Mouse (Mus musculus) adrenal gland, postnatal 36 days (tissue): ENCODE measurements at regions not wholly inside any gene's neighbourhood (a gene's known extent, or its start where the extent isn't known, plus 50 kb on each side); places are given as distances from the start of the nearest gene placed in this dataset.

ENCODE experiments used
- DNase-seq, 2 experiments: peaks; one replicate each; pipeline ENCODE4 v3.0.0; 2021; ENCODE audit warnings: mixed read lengths in 1 of 2

DNA sequence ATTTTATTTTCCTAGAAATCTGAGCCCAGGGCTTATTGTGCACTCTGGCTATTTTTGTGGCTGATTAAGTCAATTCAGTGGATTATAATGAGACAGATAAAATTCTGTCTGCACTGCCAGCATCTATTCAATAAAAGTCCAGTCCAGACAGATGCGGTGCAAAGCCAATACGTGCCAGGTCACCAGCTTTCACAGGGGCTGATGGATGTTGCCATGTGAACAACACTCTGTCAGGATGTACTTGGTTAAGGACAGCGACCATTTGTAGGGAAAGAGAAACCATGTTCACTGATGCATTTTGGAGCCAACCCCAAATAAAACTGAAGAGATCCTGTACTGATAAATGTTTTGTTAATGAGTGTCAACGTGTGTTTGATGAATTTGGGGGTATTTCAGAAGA, 285.0 kb upstream of the Gnpda2 start:
- no peak for DNase-seq

DNA sequence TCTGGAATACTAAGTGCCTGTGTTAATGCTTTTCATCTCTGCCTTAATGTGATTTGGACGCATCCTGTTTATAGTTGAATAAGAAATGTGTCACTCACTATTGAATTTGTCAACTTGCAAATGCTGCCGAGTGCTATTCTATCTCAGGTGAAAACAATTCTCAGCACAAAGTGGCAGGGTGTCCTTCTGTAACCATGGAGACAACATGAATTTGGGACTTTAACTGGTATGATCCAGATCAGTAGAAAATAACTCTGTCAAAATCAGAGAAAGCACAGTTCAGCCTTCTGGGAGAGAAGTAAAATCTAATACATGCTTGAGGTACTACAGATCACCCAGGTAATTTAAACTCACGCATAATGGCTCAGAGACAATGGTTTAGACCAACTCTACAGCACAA, 270.9 kb upstream of the Gnpda2 start:
- DNase-seq, result no peak

DNA sequence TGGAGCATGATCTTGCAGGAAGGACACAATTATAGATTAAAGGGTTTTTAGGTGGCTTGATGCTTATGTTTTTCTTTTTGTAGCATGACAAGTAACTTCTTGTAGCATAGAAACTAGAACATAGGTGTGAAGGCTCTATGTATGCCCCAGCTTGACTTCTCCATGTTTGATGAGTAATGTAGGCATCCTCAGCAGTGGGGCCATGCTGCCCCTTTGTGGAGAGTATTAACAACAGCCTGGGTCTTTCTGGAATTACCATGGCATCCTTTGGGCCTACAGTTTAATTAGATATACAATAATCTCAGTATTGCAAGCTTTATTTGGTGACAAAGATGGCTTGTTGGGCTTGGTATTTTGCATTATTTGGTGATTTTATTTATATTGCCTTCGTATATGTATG, 252.7 kb upstream of the Gnpda2 start:
- DNase-seq, result peak; percentile 1 to 14

DNA sequence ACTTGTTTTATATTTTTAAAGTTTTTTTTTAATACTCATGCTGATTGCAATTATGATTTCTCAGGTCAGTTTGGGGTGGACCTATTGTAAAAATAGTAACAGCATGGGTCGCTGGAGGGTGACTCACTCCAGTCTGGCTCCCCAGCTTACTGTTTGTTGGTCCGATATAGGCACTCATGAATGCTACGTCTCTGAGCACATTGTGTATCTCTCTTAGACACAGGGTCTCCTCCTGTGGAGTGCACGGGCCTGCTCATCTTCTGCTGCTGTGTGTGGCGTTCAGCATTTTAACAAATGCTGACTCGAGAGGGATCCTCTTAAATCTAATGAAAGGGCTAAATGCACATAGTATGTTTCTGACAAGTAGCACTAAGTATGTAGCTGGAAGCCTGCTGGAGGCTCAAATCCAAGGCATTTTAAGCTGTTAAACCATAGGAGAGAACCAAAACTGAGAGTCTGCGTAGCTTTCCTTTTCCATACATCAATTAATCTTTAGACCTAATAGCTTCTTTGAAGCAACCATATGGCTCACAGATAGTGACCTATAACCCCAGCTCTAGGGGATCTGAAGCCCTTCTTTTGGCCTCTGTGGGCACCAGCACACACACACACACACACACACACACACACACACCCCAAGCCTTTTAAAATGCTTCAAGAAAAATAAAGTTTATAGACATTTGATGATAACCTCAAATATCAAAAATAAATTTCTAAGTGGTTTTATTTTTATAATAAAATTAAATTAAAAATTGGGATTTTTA, 246.0 kb upstream of the Gnpda2 start:
- DNase-seq, result no peak

DNA sequence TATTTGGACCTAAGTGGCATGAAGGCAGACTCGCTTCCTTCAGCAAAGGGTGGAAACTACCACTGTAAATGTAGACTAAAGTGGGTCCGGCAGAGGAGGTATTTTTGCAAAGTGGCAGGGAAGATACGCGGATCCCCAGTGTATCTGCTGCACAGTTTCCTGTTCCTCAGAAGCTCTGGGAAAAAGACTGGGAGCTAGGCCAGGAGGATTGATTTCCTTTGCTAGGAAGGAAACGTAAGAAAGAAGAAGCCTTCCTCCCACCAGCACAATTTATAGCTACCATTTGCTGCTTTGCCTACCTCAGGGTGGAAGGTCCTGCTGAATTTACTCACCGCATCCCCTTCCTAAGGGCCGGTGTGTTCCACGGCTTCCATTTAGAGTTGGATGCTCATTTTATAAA, 244.2 kb upstream of the Gnpda2 start:
- DNase-seq, result no peak

DNA sequence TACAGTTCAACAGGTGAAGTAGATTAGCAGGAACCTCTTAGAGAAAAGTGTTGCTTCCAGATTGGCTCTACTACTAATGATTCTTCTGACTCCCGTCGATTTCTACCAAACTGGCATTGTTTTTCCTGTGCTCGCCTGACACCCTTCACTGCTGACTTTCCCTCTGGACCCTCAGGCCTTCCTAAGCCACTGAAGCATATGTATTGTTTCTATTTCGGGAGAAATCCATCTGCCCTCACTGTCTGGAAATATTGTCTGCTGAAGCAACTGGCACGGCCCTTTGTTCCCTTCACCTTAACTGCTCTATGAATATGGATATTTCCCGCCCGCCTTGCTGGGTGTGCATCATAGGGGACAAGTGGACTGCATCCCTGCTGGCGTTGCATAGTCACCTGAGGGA, 243.0 kb upstream of the Gnpda2 start:
- DNase-seq, result no peak

DNA sequence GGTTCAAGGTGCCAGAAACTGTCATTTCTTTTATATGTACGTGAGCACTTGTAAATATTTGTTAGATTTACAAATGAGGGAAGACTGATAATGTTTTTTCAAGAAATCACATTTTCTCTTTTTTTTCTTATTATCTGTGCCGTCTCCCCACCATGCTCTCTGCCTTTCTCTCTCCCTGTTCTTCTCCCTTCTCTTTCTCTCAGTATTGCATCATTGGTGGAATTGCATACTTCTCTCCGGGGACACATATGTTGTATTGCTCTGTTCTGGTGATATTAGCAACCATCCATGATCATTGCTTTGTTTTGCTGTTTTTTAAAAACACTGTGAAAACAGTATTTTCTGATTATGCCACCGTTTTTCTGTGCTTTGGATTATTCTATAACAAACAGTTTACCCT, 225.6 kb upstream of the Gnpda2 start:
- no peak for DNase-seq

DNA sequence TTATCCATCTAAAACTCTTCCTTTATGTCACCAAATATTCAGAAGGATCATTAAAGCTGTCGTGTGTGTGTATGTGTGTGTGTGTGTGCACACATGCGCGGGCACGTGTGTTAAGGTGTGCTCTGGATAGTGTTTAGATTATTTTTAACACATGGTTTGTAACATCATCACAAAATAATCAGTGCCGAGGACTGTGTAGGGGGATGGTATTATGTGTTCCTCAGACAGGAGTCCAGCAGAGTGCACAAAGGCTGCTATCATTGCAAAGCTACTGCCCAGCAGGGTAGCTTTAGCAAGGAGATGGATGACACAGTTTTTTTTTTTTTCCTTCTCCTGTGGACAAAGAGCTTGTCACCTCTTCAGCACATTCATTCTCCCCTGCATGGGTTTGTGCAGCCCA, 224.9 kb upstream of the Gnpda2 start:
- DNase-seq, result no peak

DNA sequence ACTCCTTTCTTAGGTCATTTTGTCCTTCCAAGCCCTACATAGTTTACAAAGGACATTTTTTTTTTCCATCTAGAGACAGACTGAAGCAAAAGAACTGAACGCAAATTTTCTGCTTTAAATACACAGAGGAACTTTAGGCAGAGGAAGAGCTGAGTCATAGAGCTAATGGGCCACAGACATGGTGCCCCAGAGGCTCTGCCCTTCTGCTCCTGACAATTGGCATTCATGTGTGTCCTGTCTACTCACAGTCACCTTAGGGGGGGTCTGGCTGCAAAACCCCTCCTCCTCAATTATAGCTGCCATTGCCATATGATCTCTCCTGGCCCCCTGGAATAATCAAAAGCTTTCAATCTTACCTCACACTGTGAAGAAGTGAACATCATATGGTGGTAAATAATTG, 223.2 kb upstream of the Gnpda2 start:
- DNase-seq, result no peak

DNA sequence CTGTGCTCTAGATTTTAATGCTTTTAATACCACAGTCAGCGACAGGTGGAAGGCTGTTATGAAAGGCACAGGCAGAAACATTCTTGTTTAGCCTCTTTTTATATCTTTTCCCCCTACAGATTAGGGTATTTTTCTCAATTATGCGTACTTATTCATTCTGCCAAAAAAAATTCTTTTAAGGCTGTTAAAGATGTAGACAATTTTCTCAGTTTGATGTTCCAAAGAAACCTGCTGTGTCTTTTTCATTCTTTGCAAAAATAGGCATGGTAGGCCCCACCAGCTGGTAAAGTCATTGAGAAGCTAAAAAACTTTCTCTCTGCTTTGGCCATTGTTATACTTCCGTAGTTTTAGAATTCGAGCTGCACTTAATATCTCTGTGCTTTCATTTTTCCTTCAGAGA, 210.5 kb upstream of the Gnpda2 start:
- no peak for DNase-seq

DNA sequence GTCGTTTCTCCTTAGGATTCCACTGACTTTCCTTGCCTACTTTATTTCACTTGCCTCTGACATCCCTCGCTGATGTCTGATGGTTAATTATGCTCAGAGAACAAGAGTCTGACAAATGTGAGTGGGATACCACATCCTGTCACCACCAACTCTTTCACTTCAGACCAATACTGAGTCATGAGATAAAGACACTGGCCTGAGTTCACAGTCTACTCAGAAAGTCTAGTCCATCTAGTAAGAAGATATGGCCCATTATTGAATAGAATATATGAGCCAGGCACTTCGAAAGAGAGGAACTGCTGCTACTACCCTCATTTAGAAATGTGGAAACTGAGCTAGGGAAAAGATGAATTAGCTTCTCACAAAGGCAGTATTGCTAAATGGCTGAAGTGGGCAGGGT, 210.0 kb upstream of the Gnpda2 start:
- no peak for DNase-seq

DNA sequence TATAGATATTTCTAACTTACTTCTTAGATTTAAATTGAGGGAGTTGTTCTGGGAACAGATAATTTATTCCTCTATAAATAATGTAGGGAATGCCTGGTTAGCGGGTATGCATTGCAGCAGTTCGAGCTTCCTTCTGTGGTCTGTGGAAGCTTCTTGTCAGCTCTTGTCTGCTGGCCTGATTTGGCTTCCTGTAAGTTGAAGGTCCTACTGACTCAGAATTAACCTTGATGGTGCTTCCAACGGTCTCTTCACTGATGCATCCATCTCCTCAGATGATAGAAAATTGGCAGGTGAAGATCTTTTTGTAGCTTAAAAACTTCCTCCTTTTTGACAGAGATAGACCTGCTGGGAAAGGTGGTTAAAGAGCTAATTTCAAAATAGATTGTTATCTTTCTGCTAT, 203.2 kb upstream of the Gnpda2 start:
- peak; percentile 20 to 24 for DNase-seq

DNA sequence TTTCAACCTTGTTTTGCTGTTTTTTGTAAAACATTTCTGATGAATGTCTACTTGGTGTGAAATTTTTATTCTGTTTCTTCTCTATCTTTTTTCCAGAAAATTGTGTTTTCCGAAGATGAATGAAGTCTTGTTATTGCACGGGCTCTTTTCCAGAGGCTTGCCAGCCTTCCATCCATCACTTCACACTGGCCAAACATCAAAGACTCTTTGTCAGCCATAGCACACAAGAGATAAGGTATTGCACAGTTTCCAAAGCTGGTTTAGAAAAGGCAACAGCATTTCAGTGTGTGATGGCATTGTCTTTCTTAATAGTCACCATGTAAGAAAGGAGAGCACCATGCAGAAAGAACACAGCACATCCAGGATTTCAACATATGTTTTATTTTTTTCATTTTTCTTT, 202.5 kb upstream of the Gnpda2 start:
- DNase-seq, result peak; percentile 46 to 51

DNA sequence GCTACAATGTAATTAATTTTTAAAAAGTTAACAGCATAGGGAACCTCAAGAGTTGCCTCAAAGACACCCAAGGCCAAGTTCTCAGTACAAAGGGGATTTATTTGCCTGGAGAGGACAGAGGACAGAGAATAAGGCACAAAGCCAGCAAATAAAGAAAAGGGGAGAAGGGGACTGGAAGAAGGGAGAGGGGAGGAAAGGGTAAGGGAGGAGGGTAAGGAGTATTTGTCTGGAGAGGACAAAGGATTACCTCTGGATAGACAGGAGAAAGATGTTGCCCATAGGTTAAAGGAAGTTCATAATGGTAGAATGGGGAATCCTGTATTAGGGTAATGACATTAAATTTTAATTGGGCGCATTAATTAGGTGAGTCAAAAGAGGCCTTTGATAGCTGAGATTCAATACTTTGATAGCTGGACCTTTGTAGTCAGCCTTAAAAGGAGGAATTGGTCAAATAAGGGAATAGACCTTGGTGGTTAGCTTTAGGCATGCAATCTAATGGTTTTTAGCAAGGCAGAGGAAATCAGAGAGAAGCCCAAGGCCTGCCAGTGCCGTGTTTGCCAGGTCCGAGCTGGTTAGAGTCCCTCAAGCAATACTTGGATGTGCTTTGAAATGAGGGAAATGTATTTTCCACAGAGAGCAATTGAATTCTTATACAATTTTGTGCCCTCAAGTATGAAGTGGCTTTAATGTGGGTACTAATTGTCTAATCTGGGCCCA, 164.8 kb upstream of the Gnpda2 start:
- DNase-seq, result peak; percentile 29 to 67

DNA sequence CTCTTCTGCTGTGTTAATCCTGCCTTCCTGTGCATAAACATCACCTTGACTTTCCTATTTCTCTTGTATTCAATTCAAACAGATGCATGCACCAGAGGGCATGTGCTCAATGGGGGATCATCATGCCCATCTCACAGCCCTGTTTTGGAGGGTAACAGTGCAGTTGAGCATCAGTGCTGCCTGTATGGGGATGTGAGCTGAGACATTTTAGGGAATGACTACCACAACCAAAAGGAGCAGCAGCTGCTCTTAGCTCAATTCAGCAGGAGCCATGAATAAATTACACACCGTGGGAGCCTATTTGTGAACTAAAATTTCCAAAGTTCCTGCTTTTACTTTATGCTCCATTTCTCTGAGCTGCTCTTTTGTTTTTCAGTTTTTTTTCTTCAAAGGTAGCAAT, 164.2 kb upstream of the Gnpda2 start:
- no peak for DNase-seq

DNA sequence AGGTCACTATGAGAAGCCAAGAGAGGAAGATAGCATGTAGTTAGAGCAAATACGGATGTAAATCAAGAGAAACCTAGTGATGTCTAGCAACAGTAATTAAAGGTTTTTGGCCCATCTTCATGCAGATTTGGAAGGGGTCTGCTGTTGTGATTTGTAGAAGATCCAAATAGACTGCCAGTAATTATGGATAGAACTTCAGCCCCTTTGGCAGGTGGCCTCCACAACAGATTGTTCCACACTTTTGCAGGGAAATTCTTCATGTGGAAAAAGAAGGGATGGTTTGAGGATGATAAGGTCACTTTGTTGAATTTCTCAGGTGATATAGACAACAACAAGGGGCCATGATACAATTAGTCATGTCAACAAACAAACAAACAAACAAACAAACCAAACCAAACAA, 148.4 kb upstream of the Gnpda2 start:
- no peak for DNase-seq

DNA sequence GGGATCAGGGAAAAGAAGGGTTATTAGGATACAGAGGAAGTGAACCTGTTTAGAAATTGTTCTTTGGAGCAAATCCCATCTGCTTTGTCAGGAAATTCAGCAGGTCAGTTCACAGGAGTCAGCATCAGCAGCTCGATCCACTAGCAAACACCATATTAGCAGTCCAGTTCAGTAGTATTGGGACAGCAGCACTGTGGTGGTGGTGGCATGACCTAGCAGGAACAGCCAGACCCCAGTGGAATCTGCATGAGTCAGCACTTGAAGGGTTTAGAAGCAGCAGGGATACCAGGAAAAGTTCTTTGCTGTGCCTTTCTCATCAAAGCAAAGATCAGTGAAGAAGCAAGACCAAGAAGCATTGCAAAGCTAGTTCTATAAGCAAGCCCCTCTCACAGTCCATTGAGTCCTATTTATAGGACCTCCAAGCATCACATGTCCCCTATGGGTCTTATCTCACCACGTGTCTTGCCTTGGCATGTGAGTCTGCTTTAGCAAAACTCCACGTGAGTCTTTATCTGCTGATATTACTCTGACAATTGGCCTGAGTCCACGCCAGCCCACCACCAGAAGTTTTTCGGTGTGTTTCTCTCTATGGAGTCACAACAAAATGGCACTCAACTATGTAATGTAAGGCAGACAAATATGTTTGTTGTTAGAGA, 129.3 kb upstream of the Gnpda2 start:
- DNase-seq, result no peak

DNA sequence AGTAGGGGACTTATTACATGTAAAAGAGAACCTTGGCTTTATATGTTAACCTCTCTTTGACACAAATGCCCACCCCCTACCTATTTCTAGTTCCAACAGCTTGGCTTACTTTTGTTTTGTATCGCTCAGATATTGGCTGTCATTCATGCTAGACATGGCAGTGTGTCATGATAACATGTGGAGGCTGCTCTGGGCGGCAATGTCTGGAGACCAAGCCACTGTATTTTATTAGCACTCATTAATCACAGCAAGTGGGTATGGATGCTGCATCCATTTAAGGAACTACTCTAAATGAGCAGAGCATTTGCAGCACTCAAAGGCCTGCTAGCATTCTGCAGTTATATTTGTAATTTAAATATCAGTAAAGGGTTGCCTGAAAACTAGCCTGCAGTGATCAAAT, 123.9 kb upstream of the Gnpda2 start:
- no peak for DNase-seq

DNA sequence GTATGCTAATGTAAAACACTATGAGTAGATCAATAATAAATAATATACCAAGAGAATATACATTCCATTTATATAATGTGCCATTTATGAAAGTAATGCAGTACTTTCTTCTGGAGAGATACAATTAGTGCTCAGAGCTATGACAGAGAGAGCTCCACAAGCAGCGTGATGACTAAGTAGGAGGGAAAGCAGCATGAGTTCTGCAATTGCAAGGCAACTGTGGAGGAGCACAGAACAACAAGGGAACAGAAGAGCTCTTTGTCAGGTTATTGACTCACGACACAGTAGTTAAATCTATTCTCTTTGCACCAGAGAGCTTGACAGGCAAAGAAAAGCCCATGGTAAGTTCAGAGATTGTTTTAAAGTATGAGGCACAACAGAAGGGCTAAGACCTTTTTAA, 115.0 kb upstream of the Gnpda2 start:
- no peak for DNase-seq

DNA sequence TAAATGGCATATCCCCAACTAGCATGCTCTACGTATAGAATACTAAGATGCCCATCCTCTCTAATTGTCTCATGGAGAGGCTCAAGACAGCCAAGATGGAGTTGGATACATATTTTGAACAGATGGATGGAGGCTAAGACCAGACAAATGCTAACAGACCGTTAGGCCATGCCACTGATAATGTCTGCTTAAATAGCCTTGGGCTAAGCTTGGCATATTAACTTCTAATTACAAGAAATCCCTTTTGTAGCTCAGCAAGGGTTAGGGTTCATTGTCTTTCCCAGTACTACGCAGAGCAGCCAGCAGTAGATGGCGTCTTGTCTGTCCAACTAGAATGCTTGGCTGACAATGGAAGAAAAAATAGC, 113.0 kb upstream of the Gnpda2 start:
- no peak for DNase-seq

DNA sequence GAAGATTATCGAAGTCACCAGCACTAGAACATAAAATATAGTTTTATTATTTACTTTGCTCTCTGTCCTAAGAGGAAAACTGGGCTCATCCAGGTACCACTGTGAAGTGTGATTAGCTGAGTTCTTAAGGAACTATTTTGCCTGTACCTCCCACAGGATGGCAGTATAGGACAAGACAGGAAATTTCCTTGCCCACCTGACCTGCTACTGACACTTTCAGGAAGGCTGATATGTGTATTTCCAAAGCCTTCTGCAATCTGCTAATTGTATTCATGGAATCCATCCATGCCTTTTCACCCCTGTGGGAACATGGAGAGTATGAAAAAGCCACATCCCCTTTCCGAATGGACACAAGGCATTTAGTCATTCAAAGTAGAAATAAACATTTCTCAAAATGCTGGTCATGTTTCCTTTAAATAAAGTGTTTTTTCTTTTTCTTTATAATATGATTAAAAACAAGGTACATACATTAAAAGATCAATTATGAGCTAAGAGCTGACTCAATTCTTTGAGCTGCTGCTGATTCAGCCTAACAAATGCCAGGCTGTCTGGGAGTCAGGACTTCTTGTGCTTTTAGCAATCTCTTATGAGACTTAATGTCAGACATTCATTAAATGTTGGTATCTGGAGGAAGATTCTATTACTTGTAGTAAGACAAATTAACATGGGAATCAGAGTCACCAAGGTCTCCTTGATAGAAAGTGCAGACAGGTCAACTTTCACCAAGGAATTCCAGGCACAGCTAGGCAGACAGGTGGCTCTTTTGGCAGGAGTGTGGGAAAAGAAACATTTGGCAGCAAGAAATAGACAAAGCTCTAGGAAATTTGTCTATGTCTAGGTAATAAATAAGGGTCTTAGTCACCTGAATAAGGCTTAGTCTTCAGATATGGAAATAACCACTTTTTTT, 112.4 kb upstream of the Gnpda2 start:
- peak; percentile 1 to 29 for DNase-seq

DNA sequence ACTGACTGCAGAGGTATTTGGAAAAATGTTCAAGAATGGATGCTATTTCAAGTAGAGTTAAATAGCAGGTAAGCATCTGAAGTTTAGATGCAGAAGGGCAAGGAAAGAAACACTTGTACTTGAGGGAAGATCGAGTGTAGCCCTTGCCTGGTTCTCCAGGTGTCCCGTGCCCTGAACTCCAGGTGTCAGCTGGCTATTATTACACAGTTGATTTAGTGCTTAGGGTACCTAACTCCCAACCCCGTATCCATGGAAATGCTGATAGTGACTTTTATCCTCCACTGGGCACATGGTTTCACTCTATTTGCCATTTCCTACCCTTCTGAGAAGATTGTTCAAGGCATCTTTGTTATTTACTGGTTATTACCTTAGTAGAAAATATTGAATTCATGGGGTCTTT, 86.6 kb upstream of the Gnpda2 start:
- DNase-seq, result no peak

DNA sequence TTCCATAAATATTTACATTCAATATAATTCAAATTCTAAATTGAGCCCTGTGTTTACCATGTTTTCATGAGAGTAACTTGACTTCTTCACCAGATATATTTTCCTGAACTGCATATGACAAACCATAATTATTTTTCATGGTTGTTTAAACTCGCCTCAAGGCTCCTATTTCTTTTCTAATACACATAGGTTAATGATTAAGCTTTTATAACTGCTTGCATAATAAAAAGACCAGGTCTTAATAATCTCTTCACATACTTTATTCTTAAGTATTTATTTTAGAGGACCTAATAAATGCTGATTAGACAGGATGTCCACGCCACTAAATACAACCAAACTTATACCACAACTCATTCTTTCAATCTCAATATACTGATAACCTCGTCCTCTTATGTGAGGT, 86.1 kb upstream of the Gnpda2 start:
- no peak for DNase-seq
